Mouse (Mus musculus) activated CD4-positive, CD25-positive, alpha-beta regulatory T cell, adult 4 months (primary cell): Measurements from ENCODE around the gene Hhipl2. TPM values are rescaled to one million over a fixed set of nuclear protein-coding genes. Genes with fewer than 3 reads are reported as not detected.

Source experiments
- polyA plus RNA-seq, 2 experiments: library from polyadenylated mRNA; unstranded; fragments of 100-300 nt; shearing (Covaris generic); gene quantifications; one replicate each; pipeline ENCODE4 v1.2.1; 2017

Gene Hhipl2
- polyA plus RNA-seq, 2 experiments from 2014 or later: not detected

Other genes with a start within 250 kb of the Hhipl2 start
- 1 to 10 TPM; 5.9 to 8.5 TPM for gene Disp1, start 196.7 kb upstream of the Hhipl2 start, polyA plus RNA-seq
- gene Aida, start 121.6 kb upstream of the Hhipl2 start, polyA plus RNA-seq: 10 to 100 TPM; 13.4 to 17.2 TPM
- 10 to 100 TPM; 33.8 to 43.0 TPM for gene Brox, start 120.9 kb upstream of the Hhipl2 start, polyA plus RNA-seq
- 100 to 1,000 TPM in 1 of 2 experiments, 10 to 100 TPM in 1; 84.5 to 109 TPM for gene Mia3, start 48.7 kb upstream of the Hhipl2 start, polyA plus RNA-seq
- 10 to 100 TPM; 21.3 to 26.9 TPM for gene Taf1a, start 29.2 kb upstream of the Hhipl2 start, polyA plus RNA-seq